Mouse (Mus musculus): ENCODE data around the gene Maats1. TPM values are rescaled to one million over a fixed set of nuclear protein-coding genes. Genes with fewer than 3 reads are reported as not detected.
"Not testable (repeated sequence)": the region's sequence is repeated elsewhere in the genome, so short reads cannot be mapped to it uniquely, and the experiment has no call there.

Maats1 gene
- total RNA-seq, 1 experiment from 2014 or later = 0.36 TPM

- DNase-seq = no peak
Observed at GRCm38 (mm10) chr16:38348217-38348761, 6.3 kb upstream of the Maats1 start.

DNA sequence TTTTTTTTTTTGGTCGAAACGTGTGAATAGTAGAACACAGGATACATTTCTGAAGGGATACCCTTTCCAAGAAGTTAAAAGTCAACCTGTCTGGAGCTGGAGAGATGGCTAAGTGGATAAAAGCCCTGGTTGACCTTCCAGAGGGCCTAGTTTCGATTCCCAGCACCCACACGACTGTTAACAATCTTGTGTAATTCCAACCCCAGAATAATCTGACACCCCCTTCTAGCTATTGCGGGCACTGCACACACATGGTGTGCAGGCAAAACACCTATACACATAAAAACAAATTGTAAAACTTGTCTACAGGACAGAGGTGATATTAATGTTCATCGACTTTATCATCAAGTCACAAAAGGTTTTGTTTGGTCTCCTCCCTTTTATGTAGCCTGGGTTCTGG is 5.6 kb upstream of the Maats1 start:
- DNase-seq = no peak

DNA sequence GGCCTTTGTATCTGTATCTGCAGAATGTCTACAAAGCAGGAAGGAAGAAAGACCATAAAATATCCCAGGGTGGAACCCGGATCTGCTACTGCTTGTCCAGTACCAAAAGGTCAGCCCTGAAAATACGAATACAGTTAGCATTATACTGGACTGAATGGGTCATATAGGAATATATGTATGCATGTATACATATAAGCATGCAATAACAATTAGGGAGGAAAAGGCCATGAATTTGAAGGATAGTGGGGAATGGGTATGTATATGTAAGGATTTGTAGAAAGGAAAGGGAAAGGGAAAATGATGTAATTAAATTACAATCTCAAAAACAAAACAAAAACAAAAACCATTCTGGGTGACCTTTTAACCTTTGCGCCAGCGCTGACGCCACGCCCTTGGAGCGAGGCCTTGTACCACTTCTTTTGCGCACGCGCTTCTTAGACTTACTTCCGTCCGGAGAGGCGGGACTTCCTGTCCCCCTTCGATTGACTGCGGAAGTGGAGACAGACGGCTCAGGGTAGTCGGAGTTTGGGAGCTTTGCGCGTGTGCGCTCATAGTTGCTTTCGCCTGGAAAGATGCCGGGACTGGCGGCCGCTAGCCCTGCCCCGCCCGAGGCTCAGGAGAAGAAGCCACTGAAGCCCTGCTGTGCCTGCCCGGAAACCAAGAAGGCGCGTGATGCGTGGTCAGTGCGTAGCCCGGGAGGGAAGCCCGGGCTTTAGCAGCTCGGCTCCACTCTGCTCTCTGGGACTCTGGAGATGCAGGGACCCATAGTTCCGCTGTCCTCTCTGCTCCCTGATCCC is 4.8 kb upstream of the Maats1 start, which contains the start of the genes Cox17 and Gm21987:
Gene Cox17 (plus strand): TSS at position 463 of the 797 bp plus-strand sequence.
Gene Gm21987 (plus strand): TSS at position 512 of the 797 bp plus-strand sequence.
- DNase-seq = peak; percentile 89

DNA sequence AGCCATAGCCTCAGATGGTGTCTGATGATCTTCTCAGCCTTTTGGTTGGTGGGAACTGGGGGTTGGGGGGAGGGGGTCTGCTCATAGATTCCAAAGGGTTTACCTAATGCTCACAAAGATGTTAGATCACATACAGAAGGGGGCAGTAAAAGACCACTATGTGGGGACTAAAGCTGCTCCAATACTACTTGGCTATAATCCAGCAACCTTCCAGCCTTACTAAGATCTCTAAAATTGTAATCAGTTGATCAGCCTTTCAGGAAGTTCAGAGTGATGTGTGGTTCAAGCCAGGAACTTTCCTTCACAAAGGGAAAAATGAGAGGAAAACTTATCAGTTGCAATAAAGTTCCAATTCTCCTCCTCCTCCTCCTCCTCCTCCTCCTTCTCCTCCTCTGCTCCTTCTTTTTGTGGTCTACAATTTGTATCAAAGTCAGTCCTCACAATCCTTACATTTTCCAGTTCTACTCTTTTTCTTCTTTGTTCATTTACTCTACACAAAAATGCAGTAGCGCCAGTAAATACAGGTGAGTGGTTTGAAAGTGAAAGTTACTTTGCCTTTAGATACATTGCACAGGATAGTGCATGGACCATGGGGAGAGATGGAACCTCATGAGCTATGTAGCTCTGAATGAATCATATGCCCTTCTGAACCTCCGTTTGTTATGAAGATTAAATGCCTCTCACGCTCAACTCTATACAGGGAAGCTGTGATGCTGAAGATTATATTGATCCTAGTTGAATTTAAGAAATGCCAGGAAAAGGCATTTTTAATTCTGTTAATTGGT is 3.2 kb upstream of the Maats1 start:
- DNase-seq = no peak

GRCm38 (mm10) chr16:38338077-38338476 is 3.9 kb downstream of the Maats1 start:
- DNase-seq = not testable (repeated sequence)

- DNase-seq = no peak
Observed at GRCm38 (mm10) chr16:38334431-38334830, 7.5 kb downstream of the Maats1 start.

- no peak for DNase-seq
Observed at GRCm38 (mm10) chr16:38329340-38329739, 12.6 kb downstream of the Maats1 start.

- no peak for DNase-seq
Observed at GRCm38 (mm10) chr16:38326778-38327397, 15.1 kb downstream of the Maats1 start.

DNA sequence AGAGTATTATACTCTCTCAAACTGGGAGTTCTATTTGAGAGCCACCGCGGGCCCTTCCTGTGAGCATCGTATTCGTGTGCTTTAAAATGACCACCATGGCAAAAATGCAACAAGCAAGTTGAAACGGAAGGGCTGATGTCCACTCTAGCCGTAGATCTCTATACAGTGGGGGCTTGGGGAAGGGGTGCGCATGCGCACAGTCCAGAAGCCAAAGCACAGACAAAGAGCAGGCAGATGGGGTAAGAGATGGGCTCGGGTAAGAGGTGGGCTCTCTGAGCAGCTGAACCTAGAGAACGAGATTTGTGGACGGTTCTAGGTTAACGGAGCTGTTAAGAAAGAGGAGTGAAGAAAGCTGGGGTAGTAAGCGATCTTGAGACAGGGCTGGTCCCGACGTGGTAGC is 17.6 kb downstream of the Maats1 start:
- no peak for DNase-seq

DNA sequence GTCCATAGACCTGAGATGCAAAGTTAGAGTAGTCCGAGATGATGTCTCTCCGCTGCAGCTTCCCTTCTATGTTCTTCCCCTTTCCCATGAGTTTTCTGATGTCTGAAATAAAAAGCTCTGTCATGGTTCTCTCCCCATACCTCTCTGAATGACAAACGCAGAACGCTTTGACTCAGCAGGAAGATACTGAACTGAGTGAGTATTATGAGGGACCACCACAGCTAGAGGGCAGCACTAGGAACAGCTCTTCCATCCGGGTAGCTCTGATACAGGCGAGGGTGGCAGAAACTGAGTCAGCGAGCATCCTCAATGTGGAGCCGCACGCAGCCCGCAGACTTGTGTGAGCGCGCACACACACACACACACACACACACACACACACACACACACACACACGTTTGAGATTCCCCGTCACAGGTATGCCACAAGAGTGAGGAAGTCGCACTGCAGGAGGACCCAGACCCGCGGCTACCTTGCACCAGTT is 20.4 kb downstream of the Maats1 start:
- peak; percentile 37 for DNase-seq

DNA sequence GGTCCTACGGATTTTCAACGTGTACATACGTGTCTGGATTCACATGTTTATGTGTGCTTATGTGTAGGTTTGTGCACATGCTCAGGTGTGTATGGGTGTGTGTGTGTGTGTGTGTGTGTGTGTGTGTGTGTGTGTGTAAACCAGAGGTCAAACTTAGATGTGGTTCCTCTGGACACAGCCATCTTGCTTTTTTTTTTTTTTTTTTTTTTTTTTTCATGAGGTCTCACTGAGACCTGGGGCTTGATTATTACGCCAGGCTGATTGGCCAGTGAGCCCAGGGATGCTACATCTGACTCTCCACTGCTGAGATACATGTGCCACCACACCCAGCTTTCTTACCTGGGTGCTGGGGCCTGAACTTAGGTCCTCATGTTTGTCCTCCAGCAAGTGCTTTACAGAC is 22.9 kb downstream of the Maats1 start:
- no peak for DNase-seq

DNA sequence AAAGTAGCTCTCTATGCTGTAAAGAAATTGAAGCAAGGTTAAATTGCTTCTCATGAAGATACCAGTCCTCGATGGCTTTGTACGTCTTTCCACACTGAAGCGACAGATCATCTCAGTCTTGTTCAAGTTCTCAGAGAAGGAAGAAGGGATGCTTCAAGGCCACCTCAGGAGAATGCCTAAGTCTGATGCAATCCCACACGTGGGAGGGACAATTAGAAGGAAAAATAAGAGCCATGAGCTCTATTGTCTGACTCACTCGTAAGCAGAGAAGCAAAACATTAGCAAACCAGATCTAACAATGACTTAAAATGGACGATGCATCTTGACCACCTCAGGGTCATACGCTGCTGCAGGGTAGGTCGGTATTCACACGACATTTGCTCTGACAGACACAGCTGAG is 23.5 kb downstream of the Maats1 start:
- no peak for DNase-seq

DNA sequence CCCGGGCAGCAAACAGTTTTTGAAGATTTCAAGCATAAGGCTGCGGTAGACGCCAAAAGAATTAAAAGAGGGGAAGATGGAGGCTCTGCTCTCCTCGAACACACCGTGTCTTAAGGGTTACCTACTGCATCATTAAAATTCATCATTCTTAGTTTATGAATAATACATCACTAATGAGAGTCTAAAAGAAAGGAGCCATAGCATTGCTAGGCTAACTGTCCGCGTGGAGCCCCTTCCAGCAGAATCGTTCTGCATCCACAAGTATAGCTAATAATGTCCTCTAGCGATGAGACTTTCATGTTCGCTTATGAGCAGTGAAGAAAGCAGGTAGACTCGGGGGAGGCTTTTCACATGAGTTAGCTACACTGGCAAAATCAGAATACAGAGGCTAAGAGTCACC is 33.7 kb downstream of the Maats1 start:
- no peak for DNase-seq

DNA sequence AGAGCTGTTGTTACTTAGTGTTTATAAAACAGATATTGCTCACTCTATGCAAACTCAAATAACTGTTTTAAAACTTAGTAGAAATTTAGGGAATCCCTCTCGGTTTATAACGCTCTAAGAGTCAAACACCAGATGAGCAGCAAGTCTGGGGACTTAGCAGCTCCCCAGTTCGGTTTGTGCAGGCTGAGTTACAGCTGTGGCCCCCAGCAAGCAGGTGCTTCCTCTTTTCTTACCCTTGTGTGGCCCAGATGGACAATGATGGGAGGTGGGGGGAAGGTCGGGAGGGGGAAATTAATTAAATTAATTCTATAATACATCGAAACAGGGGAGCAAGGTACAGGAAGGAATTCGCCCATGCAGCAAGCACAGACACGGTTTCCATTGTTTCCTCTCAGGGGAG is 34.3 kb downstream of the Maats1 start:
- DNase-seq = no peak

DNA sequence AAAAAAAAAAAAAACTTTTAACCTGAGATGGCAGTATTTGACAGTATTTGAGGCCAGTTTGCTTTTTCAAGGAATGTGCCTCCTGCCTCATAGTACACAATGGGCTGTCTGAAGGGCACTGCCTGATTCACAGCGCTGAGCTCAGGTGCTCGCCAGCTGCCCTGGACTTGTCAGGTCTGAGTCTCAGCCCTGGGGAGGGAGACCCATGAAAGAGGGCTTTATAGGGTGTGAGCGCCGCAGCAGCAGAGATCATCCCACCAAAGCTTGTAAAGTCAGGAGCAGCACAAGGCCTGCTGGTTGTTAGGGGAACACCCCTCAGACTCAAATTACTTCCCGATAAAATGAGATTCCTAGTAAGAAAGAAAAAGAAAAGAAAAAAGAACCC is 34.7 kb downstream of the Maats1 start:
- DNase-seq = no peak

GRCm38 (mm10) chr16:38306571-38307220 is 35.2 kb downstream of the Maats1 start:
- peak; percentile 15 for DNase-seq

DNA sequence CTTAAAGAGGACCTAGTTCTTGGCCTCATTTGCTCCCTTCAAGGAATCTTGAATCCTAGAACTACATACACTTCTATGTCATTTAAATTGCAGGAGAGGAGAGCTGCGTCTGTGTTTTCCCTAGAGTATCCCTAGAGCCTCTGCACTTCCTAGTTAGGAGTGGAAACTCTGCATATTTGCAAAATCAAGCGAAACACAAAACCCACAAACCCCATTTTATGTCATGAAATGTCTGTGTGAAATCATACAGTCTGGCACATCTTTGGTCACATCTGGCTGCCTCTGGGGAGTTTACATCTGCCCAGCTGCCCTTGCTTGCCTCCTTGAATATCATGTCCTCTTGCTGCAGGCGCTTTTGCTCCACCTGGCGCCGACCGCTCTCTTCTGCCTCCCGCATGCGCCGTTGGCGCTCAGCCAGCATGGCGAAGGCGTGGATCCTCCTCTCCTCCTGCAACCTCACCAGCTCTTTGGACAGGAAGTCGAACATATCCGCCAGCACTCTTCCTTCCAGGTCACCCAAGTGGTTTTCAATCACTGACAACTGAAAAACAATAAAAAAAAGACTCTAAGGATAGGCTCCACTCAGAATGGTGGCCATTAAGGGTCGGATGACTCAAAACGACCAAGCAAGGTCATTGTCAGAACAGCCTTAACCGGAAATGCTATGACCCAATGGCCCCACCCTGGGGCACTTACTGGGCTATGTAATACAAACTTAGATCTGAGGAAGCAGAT is 37.3 kb downstream of the Maats1 start:
- peak; percentile 66 for DNase-seq

DNA sequence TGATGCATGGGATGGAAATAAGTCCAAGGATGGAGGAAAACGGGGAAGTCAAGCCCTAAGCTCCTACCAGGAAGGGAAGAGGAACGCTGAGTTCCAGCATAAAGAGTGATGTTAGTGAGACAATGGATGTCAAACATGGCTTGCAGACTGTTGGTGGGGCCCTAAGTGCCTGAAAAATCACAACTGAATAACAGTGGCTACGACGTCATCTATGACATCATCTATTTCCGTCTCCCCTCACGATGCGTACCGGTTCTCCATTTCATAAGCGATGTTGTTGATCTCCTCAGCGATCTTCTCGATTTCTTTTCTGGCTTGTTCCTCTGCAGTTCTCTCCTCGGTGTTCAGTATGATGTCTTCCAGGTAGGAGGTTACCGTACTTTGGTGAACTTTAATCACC is 39.6 kb downstream of the Maats1 start:
- no peak for DNase-seq

DNA sequence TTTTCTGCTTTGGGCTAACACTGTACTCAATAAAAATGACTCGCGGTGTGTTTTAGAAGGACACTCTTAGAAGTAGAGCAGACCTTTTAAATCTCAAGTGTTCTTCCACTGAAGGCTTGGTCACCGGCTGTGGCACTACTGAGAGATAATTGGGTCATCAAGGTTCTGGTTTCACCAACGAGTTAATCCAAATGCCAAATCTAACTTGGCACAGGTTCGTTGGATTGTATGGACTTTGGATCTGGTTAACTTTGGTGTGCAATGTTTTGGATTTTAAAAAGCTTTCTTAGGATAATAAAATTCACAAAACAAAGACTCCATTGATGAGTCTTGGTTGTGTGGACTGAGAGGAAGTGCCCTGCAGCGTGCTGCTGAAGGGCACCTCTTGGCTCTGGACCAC is 43.5 kb downstream of the Maats1 start:
- DNase-seq = no peak

DNA sequence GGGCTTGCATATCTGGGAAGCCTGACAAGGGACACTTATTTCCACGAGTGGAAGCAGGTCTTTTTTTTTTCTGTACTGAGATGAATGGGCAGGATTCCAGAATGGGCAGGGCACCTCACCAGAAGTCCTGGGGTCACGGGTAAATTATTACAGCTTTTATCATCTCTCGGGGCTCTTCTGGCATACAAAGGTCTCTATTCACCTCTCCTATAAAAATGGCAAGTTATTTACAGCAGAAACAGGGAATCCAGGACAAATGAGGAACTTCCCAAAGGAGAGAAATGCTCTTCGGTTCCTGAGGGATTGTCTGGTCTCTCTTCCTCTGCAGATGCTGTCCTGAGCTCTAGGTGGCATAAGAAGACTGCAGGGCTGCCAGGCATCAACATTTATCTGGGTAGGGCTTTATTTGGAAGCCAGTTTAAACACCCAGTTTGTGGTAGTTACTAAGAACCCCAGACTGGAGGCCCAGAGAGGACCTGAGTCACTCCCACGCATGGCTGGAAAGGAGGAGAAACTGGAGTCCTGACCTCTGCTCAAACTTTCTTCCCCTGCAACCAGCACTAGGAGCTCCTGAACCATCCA is 46.5 kb downstream of the Maats1 start:
- no peak for DNase-seq

Measured in adrenal gland, postnatal 25 days (tissue).